Mouse (Mus musculus): Measurements from ENCODE around the gene Cav1. TPM values are rescaled to one million over a fixed set of nuclear protein-coding genes. Genes with fewer than 3 reads are reported as not detected.

Gene Cav1
- total RNA-seq, 1 experiment from 2014 or later: not detected

- no peak for ATAC-seq (replicated peaks; ENCODE audit: insufficient number of reproducible peaks, low FRiP score, low TSS enrichment, poor library complexity, severe bottlenecking)
Observed at GRCm38 (mm10) chr6:17387991-17388710, 82.0 kb downstream of the Cav1 start.

Other genes starting within 250 kb of the Cav1 start
- 90.4 to 132 TPM (median 91.2 TPM) in 3 replicates for gene Tes, start 241.2 kb upstream of the Cav1 start, total RNA-seq (2017)
- 1.2 to 12.2 TPM (median 3.1 TPM) in 3 replicates for gene Cav2, start 25.1 kb upstream of the Cav1 start, total RNA-seq (2017)
- 1.0 to 1.6 TPM (median 1.2 TPM) in 3 replicates for gene Met, start 157.5 kb downstream of the Cav1 start, total RNA-seq (2017)

All from monocyte, adult 5-6 weeks (primary cell).